Mouse (Mus musculus): ENCODE results near the gene Grin1. TPM values are rescaled to one million over a fixed set of nuclear protein-coding genes. Genes with fewer than 3 reads are reported as not detected.
"Not testable (repeated sequence)": the region's sequence is repeated elsewhere in the genome, so short reads cannot be mapped to it uniquely, and the experiment has no call there.

Grin1 gene
- polyA plus RNA-seq, 1 experiment from 2014 or later: 1.5 TPM

DNA sequence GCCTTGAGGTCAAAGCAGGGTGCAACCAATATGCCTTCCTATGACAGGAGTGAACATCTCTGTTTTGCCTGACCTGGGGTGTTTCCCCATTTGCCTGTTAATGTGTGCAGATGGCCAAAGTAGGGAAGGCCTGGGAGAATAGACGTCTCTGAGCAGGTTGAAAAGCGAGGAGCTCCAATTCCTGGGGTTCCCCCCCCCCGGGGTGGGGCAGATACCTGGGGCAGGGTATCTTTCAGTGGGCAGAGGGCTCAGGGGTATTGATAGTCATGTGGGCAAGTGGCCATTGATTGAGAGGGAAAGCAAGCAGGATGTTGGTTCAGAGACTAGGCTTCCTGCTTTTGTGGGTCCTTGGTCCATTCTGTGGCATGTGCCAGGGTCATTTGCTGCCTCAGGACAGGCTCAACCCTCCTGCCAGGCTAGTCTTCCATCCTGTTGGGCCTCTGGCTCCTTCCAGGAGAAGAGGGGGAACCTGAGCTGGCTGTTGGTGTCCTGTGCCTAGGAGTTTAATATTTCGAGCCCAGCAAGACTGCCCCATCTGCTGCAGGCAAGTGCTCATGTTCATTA is 51.2 kb downstream of the Grin1 start:
- Histone ChIP-seq H3K27ac (replicated peaks) (no peak overlapping the region), H3K4me1 (peaks cover 58% of the 10 kb centered on the region), H3K27me3 (ENCODE audit: low read depth, poor library complexity, severe bottlenecking) (peaks cover 24% of the 10 kb centered on the region), H3K9me3 (replicated peaks) (no peaks in the 10 kb centered on the region), H3K4me3 (no peak overlapping the region), H3K36me3 (peaks cover 36% of the 10 kb centered on the region)
- DNase-seq (ENCODE audit: low spot score): no peak
- WGBS: 75% methylated on average over 4 of the region's 4 CpGs

DNA sequence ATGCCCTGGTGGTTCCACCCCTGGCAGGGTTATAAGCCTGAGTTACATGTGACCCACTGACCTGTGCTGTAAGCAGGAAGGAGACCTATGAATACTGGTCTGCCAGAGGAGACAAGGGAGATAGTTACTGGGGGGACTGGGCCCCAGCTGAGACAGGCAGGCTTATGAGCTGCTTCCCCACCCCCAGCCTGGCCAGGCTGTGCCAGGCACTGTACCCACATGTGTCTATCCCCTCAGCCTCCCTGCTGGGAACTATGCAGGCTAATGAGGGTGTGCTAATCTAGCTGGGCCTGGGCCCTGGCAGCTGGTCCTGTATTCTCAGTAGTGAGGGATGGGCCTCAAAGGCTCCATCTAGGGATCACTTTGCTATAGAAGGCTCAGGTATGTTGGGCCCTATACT is 51.7 kb downstream of the Grin1 start:
- Histone ChIP-seq H3K4me1 (peaks cover 59% of the 10 kb centered on the region), H3K9me3 (replicated peaks) (no peaks in the 10 kb centered on the region), H3K4me3 (no peak overlapping the region), H3K27me3 (ENCODE audit: low read depth, poor library complexity, severe bottlenecking) (peaks cover 25% of the 10 kb centered on the region), H3K27ac (replicated peaks) (no peak overlapping the region), H3K36me3 (peaks cover 36% of the 10 kb centered on the region)
- DNase-seq (ENCODE audit: low spot score): no peak

- peak overlapping the region; percentile 14; the same call in 1 of the 2 replicates for H3K4me3 ChIP-seq
- no peak for DNase-seq (ENCODE audit: low spot score)
- 71% methylated on average over 2 of the region's 2 CpGs for WGBS
- no peaks in the 10 kb centered on the region for H3K9me3 ChIP-seq (replicated peaks)
- peaks cover 63% of the 10 kb centered on the region for H3K4me1 ChIP-seq
- no peak overlapping the region for H3K27ac ChIP-seq (replicated peaks)
- peaks cover 25% of the 10 kb centered on the region for H3K27me3 ChIP-seq (ENCODE audit: low read depth, poor library complexity, severe bottlenecking)
- peaks cover 36% of the 10 kb centered on the region for H3K36me3 ChIP-seq
These were observed 52.3 kb downstream of the Grin1 start for GRCm38 (mm10) chr2:25266720-25267119.

DNA sequence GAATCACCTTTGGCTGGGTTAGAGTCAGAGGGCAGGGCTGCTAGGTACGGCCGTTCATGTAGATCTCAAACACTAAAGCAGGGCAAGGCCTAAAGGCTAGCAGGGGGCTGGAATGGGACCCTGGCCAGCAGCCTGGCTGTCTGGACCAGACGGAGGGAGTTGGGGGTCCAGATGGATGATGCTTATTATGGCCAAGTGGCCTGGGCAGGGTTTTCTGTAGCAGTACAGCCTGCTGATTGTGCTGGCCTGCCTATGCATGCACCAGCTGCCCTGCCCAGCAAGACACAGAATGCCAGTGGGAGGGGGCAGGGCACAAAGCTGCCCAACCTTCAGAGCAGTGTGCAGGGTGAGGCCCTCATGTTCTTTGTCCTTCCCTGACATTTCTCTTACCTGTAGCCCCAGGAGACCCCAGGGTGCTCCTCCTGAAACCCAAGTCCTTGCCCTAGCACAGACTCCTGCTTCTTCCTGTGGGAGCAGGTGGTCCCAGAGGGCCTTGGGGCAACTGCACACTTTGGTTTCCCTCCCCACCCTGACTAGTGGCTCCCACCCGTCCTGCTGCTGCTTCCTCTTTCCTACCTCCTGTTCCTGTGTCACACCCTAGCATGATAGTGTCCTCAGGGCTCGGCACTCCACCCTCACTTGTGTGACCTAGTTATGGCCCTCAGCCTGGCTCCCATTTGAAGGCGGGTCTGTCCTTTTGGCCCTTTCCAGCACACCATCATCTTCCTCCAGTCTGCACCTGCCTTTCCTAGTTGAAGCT is 52.9 kb downstream of the Grin1 start:
- no peak for DNase-seq (ENCODE audit: low spot score)
- Histone ChIP-seq H3K9me3 (replicated peaks) (no peaks in the 10 kb centered on the region), H3K4me3 (peak overlapping the region; percentile 14; the same call in 1 of the 2 replicates), H3K27me3 (ENCODE audit: low read depth, poor library complexity, severe bottlenecking) (peaks cover 25% of the 10 kb centered on the region), H3K27ac (replicated peaks) (no peak overlapping the region), H3K36me3 (peaks cover 35% of the 10 kb centered on the region), H3K4me1 (peaks cover 58% of the 10 kb centered on the region)
- WGBS: 76% methylated on average over 6 of the region's 6 CpGs

DNA sequence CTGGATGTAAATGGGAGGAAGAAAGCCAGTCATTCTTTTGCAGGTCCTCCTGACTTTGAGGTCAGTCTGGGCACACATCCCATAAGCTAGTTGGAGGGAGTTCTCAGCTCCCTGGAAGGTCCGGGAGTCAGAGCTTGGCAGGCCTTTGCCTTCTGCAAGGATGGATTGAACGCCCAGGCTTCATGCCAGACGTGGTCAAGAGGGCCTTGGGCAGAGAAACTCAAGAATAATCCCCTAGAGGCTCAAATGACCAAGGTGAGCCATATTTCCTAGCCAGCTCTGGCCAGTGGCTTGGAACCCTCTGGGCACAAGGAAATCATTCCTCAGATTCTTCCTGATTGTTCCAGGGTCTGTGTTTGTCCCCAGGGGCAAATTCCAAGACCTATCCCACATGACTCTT is 54.1 kb downstream of the Grin1 start:
- 80% methylated on average over 3 of the region's 3 CpGs for WGBS
- peak overlapping the region; percentile 16; the same call in 1 of the 2 replicates for H3K4me3 ChIP-seq
- H3K4me1 ChIP-seq: peaks cover 52% of the 10 kb centered on the region
- no peak overlapping the region for H3K27ac ChIP-seq (replicated peaks)
- H3K36me3 ChIP-seq: peaks cover 22% of the 10 kb centered on the region
- DNase-seq (ENCODE audit: low spot score): no peak
- H3K9me3 ChIP-seq (replicated peaks): no peaks in the 10 kb centered on the region
- H3K27me3 ChIP-seq (ENCODE audit: low read depth, poor library complexity, severe bottlenecking): peaks cover 25% of the 10 kb centered on the region

- Histone ChIP-seq H3K9me3 (replicated peaks) (no peaks in the 10 kb centered on the region), H3K4me1 (peaks cover 52% of the 10 kb centered on the region), H3K36me3 (peaks cover 17% of the 10 kb centered on the region), H3K27ac (replicated peaks) (no peak overlapping the region), H3K27me3 (ENCODE audit: low read depth, poor library complexity, severe bottlenecking) (peaks cover 25% of the 10 kb centered on the region), H3K4me3 (peak overlapping the region; percentile 79)
- WGBS: 81% methylated on average over 5 of the region's 5 CpGs
- no peak for DNase-seq (ENCODE audit: low spot score)
These were observed 54.7 kb downstream of the Grin1 start for GRCm38 (mm10) chr2:25264286-25264660.

DNA sequence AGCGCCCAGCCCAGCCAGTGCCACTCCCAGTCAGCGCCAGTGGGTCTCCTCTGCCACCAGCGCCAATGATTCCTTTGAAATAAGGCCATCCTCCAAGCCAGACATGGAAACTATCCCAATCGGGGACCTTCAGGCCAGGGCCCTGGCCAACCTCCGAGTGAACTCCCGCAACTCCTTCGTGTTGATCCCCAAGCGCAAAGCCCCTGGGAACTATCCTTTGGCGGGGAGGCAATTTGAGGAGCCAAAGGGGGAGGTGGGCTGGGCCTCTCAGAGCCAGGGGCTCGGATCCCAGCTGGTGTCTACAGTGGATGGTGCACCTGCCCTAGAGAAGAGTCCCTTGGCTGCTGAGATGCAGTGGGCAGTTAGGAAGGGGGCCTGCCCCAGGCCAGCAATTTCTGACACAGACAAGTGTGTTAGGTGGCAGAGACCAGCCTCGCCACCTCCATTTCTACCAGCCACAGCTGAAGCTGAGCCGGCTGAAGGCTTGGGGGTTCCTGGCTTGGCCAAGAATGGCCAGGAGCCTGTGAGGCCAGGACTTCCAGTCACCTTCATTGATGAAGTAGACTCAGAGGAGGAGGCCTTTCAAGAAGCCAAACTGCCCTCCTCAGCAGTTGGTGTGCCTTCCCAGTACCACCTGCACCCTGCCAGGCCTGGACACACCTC is 55.2 kb downstream of the Grin1 start:
- DNase-seq (ENCODE audit: low spot score): no peak
- H3K27ac ChIP-seq (replicated peaks): no peak overlapping the region
- 21% methylated on average over 12 of the region's 12 CpGs for WGBS
- H3K36me3 ChIP-seq: peaks cover 11% of the 10 kb centered on the region
- H3K4me1 ChIP-seq: peaks cover 52% of the 10 kb centered on the region
- H3K9me3 ChIP-seq (replicated peaks): no peaks in the 10 kb centered on the region
- H3K4me3 ChIP-seq: peak overlapping the region; percentile 79
- peaks cover 25% of the 10 kb centered on the region for H3K27me3 ChIP-seq (ENCODE audit: low read depth, poor library complexity, severe bottlenecking)

DNA sequence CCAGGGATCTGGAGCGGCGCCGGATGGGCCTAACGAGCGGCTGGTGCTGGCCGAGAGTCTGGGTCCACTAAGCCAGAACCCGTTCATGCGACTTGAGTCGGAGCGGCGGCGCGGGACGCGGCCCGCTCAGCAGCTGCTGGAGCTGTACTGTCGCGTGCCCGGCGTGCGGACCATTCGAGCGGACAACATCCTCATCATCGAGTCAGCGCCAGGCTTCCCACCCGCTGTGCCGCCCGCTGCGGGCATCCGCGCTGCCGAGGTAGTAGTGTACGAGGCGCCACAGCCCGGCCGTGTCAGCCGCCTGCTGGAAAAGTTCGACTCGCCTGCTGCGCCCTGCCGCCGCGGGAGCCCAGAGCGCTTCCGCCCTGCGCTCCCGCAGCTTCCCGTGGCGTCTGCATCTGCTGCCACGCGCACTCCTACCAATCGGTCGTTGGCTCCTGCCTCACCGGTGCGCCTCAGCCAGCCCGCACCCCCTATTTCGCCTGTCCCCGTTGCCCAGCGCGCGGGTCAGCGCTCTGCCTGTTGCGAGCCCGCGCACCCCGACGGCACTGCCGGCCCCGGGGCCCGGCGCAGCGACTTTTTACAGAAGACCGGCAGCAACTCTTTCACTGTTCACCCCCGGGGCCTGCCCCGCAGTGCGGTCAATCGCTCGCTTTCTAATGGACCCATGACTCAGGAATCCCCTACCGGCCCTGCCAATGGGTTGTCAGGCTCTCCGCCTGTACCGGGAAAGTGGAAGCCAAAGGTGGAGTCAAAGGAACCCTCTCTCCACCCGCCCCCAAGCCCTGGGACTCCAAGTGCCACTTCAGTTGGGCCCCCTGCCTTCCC is 56.0 kb downstream of the Grin1 start:
- Histone ChIP-seq H3K9me3 (replicated peaks) (no peaks in the 10 kb centered on the region), H3K4me1 (peaks cover 52% of the 10 kb centered on the region), H3K4me3 (peak overlapping the region; percentile 79), H3K27ac (replicated peaks) (peak overlapping the region; percentile 73), H3K27me3 (ENCODE audit: low read depth, poor library complexity, severe bottlenecking) (peaks cover 25% of the 10 kb centered on the region), H3K36me3 (peaks cover 4% of the 10 kb centered on the region; the same call in 1 of the 2 replicates)
- no peak for DNase-seq (ENCODE audit: low spot score)
- WGBS: under 1% methylated on average over 80 of the region's 82 CpGs

DNA sequence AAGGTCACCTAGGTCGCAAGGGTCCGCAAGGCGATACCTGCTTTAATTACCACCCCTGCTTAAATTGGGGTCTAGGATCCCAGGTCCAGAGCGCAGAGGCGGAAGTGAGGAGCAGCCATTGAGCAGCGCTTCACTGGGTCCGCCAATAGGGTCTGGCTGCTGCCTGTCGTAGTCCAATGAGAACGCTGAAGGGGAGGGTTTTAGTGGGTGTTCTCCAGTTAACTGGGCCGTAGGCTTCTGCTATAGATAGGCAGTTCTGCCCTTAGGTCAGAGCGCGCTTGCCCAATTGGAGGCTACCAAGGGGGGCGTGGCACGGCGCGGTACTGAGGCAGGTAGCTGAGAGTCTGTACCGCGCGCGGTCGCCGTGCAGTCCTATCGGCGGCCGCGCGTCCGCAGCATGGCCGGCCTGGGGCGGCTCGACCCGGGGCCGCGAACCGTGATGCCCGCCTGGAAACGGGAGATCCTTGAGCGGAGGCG is 56.7 kb downstream of the Grin1 start, which contains the start of gene Tprn:
Gene Tprn (plus strand): TSS at position 328 of the 477 bp plus-strand sequence.
- peak within 1 kb of the TSS; percentile 79 for H3K4me3 ChIP-seq
- under 1% methylated on average over 39 of the region's 39 CpGs for WGBS
- peak within 1 kb of the TSS; percentile 73 for H3K27ac ChIP-seq (replicated peaks)
- peak; percentile 91 for DNase-seq (ENCODE audit: low spot score)
- H3K36me3 ChIP-seq: no peaks in the 10 kb centered on the region
- H3K9me3 ChIP-seq (replicated peaks): no peaks in the 10 kb centered on the region
- H3K27me3 ChIP-seq (ENCODE audit: low read depth, poor library complexity, severe bottlenecking): peaks cover 25% of the 10 kb centered on the region
- peaks cover 51% of the 10 kb centered on the region for H3K4me1 ChIP-seq

DNA sequence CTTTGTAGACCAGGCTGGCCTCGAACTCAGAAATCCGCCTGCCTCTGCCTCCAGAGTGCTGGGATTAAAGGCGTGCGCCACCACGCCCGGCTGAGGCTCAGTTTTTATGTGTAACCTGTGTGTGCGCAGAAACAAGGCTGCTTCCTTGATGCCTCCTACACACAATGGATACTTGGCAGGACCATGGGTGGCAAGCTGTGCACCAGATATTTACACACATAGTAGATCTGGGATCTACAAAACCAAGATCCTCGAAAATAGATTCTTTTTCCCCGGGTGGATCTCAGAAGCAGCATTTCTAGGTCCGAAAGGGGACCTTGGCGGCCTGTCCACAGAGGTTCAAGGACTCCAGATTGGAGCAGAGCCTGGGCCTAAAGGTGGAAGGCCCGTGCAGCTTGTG is 57.1 kb downstream of the Grin1 start:
- Histone ChIP-seq H3K9me3 (replicated peaks) (no peaks in the 10 kb centered on the region), H3K27ac (replicated peaks) (peak overlapping the region; percentile 72), H3K4me1 (peaks cover 46% of the 10 kb centered on the region), H3K36me3 (no peaks in the 10 kb centered on the region), H3K4me3 (peak overlapping the region; percentile 79), H3K27me3 (ENCODE audit: low read depth, poor library complexity, severe bottlenecking) (peaks cover 25% of the 10 kb centered on the region)
- 48% methylated on average over 12 of the region's 12 CpGs for WGBS
- no peak for DNase-seq (ENCODE audit: low spot score)

GRCm38 (mm10) chr2:25258887-25259286 is 60.1 kb downstream of the Grin1 start:
- WGBS: 56% methylated on average over 2 of the region's 2 CpGs

GRCm38 (mm10) chr2:25257250-25257649 is 61.7 kb downstream of the Grin1 start:
- H3K4me3 ChIP-seq; H3K27ac ChIP-seq (replicated peaks); H3K9me3 ChIP-seq (replicated peaks); H3K27me3 ChIP-seq (ENCODE audit: low read depth, poor library complexity, severe bottlenecking); DNase-seq (ENCODE audit: low spot score): not testable (repeated sequence)
- peaks cover 24% of the 10 kb centered on the region for H3K4me1 ChIP-seq
- 82% methylated on average over 5 of the region's 5 CpGs for WGBS
- peaks cover 14% of the 10 kb centered on the region for H3K36me3 ChIP-seq

More at GRCm38 (mm10) chr2:25258887-25259286, 60.1 kb downstream of the Grin1 start:
- peaks cover 11% of the 10 kb centered on the region for H3K27me3 ChIP-seq (ENCODE audit: low read depth, poor library complexity, severe bottlenecking)
- H3K9me3 ChIP-seq (replicated peaks): no peaks in the 10 kb centered on the region
- DNase-seq (ENCODE audit: low spot score): no peak
- peaks cover 39% of the 10 kb centered on the region for H3K4me1 ChIP-seq
- no peak overlapping the region for H3K27ac ChIP-seq (replicated peaks)
- H3K36me3 ChIP-seq: no peaks in the 10 kb centered on the region
- no peak overlapping the region for H3K4me3 ChIP-seq

Measured in midbrain, embryonic 10.5 days (tissue).